In genomic region chr11:8569232-8570028, GRCm38 (mm10) we compare ENCODE assay signal across 8 mouse cellular contexts.
DNase-seq lines count a peak whose midpoint lies in the region; ATAC-seq and TF ChIP-seq lines count a peak whose summit lies in the region.

No protein-coding gene starts in this region.

- 53% methylated on average over 7 of the region's 7 CpGs for WGBS in limb, embryonic 12.5 days
- WGBS in limb, embryonic 10.5 days, result 51% methylated on average over 7 of the region's 7 CpGs
- 17% methylated on average over 7 of the region's 7 CpGs for WGBS in embryonic facial prominence, embryonic 12.5 days
- 24% methylated on average over 7 of the region's 7 CpGs for WGBS in kidney, embryonic 15.5 days

- DNase-seq in limb, embryonic 10.5 days (ENCODE audit: low spot score), result no peak
- no peak for DNase-seq in T-cell, adult 2 months (ENCODE audit: low spot score)
- no peak for DNase-seq in thymus, postnatal 14 days
- no peak for DNase-seq in right cerebral cortex, adult 18-20 months

- H3K9ac ChIP-seq in limb, embryonic 12.5 days (replicated peaks), result no peak overlapping the region
- no peak overlapping the region for H3K9ac ChIP-seq in embryonic facial prominence, embryonic 12.5 days
- H3K9ac ChIP-seq in kidney, embryonic 15.5 days, result no peak overlapping the region

- no peak overlapping the region for H3ac ChIP-seq in myocyte (ENCODE audit: control insufficient read depth, insufficient read length)

- H3K36me3 ChIP-seq in limb, embryonic 12.5 days, result peaks cover 41% of the 10 kb centered on the region
- peaks cover 65% of the 10 kb centered on the region for H3K36me3 ChIP-seq in limb, embryonic 10.5 days
- H3K36me3 ChIP-seq in embryonic facial prominence, embryonic 12.5 days, result peaks cover 19% of the 10 kb centered on the region
- peaks cover 12% of the 10 kb centered on the region for H3K36me3 ChIP-seq in kidney, embryonic 15.5 days
- H3K36me3 ChIP-seq in myocyte (ENCODE audit: control insufficient read depth, insufficient read depth), result peaks cover 5% of the 10 kb centered on the region

- no peaks in the 10 kb centered on the region for H3K9me3 ChIP-seq in limb, embryonic 12.5 days
- no peaks in the 10 kb centered on the region for H3K9me3 ChIP-seq in limb, embryonic 10.5 days (replicated peaks)
- H3K9me3 ChIP-seq in embryonic facial prominence, embryonic 12.5 days, result no peaks in the 10 kb centered on the region
- H3K9me3 ChIP-seq in kidney, embryonic 15.5 days (replicated peaks), result no peaks in the 10 kb centered on the region

- no peak for TF ChIP-seq POLR2A in myocyte (IDR thresholded peaks at IDR 0.05; ENCODE audit: insufficient read length, low read depth)

- H3K27me3 ChIP-seq in limb, embryonic 12.5 days, result no peaks in the 10 kb centered on the region
- no peaks in the 10 kb centered on the region for H3K27me3 ChIP-seq in limb, embryonic 10.5 days (ENCODE audit: low read depth, poor library complexity, severe bottlenecking)
- H3K27me3 ChIP-seq in embryonic facial prominence, embryonic 12.5 days, result no peaks in the 10 kb centered on the region
- H3K27me3 ChIP-seq in kidney, embryonic 15.5 days, result no peaks in the 10 kb centered on the region
- no peaks in the 10 kb centered on the region for H3K27me3 ChIP-seq in myocyte (ENCODE audit: control insufficient read depth, insufficient read depth, insufficient read length)

- peaks cover 13% of the 10 kb centered on the region for H3K4me1 ChIP-seq in limb, embryonic 12.5 days (replicated peaks)
- H3K4me1 ChIP-seq in limb, embryonic 10.5 days, result peaks cover 3% of the 10 kb centered on the region; the same call in 1 of the 2 replicates
- H3K4me1 ChIP-seq in embryonic facial prominence, embryonic 12.5 days, result peaks cover 16% of the 10 kb centered on the region
- peaks cover 40% of the 10 kb centered on the region for H3K4me1 ChIP-seq in kidney, embryonic 15.5 days

- H3K27ac ChIP-seq in limb, embryonic 12.5 days, result 0 out of 2 replicates have a peak overlapping the region, but pooled peaks have one; percentile 1
- no peak overlapping the region for H3K27ac ChIP-seq in limb, embryonic 10.5 days
- H3K27ac ChIP-seq in embryonic facial prominence, embryonic 12.5 days, result peak overlapping the region; percentile 25; the same call in 1 of the 2 replicates
- H3K27ac ChIP-seq in kidney, embryonic 15.5 days, result peak overlapping the region; percentile 85

- H3K4me3 ChIP-seq in limb, embryonic 12.5 days (replicated peaks), result no peak overlapping the region
- H3K4me3 ChIP-seq in limb, embryonic 10.5 days, result no peak overlapping the region
- no peak overlapping the region for H3K4me3 ChIP-seq in embryonic facial prominence, embryonic 12.5 days
- H3K4me3 ChIP-seq in kidney, embryonic 15.5 days (replicated peaks), result no peak overlapping the region
- H3K4me3 ChIP-seq in myocyte, result no peak overlapping the region

- no peak for ATAC-seq in limb, embryonic 12.5 days (ENCODE audit: insufficient number of reproducible peaks, insufficient read depth, low FRiP score, low TSS enrichment, low read depth)
- ATAC-seq in embryonic facial prominence, embryonic 12.5 days (ENCODE audit: insufficient number of reproducible peaks, insufficient read depth, low FRiP score, low TSS enrichment), result peak; percentile 37; the same call in 1 of the 2 replicates
- peak; percentile 84 for ATAC-seq in kidney, embryonic 15.5 days (replicated peaks; ENCODE audit: low FRiP score)

- peaks cover 23% of the 10 kb centered on the region for H3K79me2 ChIP-seq in myocyte (ENCODE audit: control insufficient read depth, insufficient read depth)

- no peak overlapping the region for H3K4me2 ChIP-seq in limb, embryonic 12.5 days
- H3K4me2 ChIP-seq in embryonic facial prominence, embryonic 12.5 days (replicated peaks), result no peak overlapping the region
- H3K4me2 ChIP-seq in kidney, embryonic 15.5 days, result no peak overlapping the region; the same call in 1 of the 2 replicates
- peak overlapping the region; percentile 64 for H3K4me2 ChIP-seq in myocyte (ENCODE audit: low read depth)

TF ChIP-seq in myocyte, 11 proteins besides CTCF, POLR2A, EP300 and RAD21:
- TF ChIP-seq MAX (IDR thresholded peaks at IDR 0.05; ENCODE audit: low read depth), result no peak
- 0 out of 2 replicates have a peak, but pooled peaks have one; percentile 25 for TF ChIP-seq CEBPB (IDR thresholded peaks at IDR 0.05; ENCODE audit: insufficient read depth, poor library complexity, severe bottlenecking)
